Mouse (Mus musculus) neural tube, embryonic 11.5 days (tissue): ENCODE data around the gene Grn. TPM values are rescaled to one million over a fixed set of nuclear protein-coding genes. Genes with fewer than 3 reads are reported as not detected.
"Not testable (repeated sequence)": the region's sequence is repeated elsewhere in the genome, so short reads cannot be mapped to it uniquely, and the experiment has no call there.

Source experiments
- ATAC-seq: fragments of 200-750 bp; cut with Nextera tagmentation; 2 replicates; pipeline ENCODE4 v1.8.0; 2017; ENCODE audit warnings: moderate number of reproducible peaks, mild to moderate bottlenecking, moderate TSS enrichment, moderate library complexity; ENCODE audit not compliant: insufficient read depth, low FRiP score, low TSS enrichment
- DNase-seq: peaks from one replicate; pipeline ENCODE4 v3.0.0-alpha.2; 2015; ENCODE audit warnings: low spot score
- H3K27ac ChIP-seq: fragments of 300-500 bp; sonication (generic); 2 replicates; pipeline ENCODE4 v1.5.1; 2014; ENCODE audit warnings: low read depth, mild to moderate bottlenecking, low read length
- H3K27me3 ChIP-seq: fragments of 300-500 bp; sonication (generic); 2 replicates; pipeline ENCODE4 v1.6.1; 2014; ENCODE audit warnings: mild to moderate bottlenecking, low read length, mixed read lengths; ENCODE audit not compliant: control insufficient read depth, insufficient read depth
- H3K36me3 ChIP-seq: fragments of 300-500 bp; sonication (generic); 2 replicates; pipeline ENCODE4 v1.6.1; 2014; ENCODE audit warnings: mild to moderate bottlenecking, low read length, moderate library complexity, mixed read lengths; ENCODE audit not compliant: control insufficient read depth, insufficient read depth
- H3K4me1 ChIP-seq: fragments of 300-500 bp; sonication (generic); 2 replicates; pipeline ENCODE4 v1.6.1; 2014; ENCODE audit warnings: low read length, mixed read lengths; ENCODE audit not compliant: control insufficient read depth, insufficient read depth
- H3K4me2 ChIP-seq: fragments of 300-500 bp; sonication (generic); 2 replicates; pipeline ENCODE4 v1.6.1; 2014; ENCODE audit warnings: low read depth, mild to moderate bottlenecking, moderate library complexity
- H3K4me3 ChIP-seq: fragments of 300-500 bp; sonication (generic); 2 replicates; pipeline ENCODE4 v1.5.1; 2014; ENCODE audit warnings: low read depth, low read length
- H3K9ac ChIP-seq: fragments of 300-500 bp; sonication (generic); 2 replicates; pipeline ENCODE4 v1.6.1; 2014; ENCODE audit warnings: mild to moderate bottlenecking, low read length
- H3K9me3 ChIP-seq: fragments of 300-500 bp; sonication (generic); 2 replicates; pipeline ENCODE4 v1.6.1; 2016; ENCODE audit warnings: low read length; ENCODE audit not compliant: control insufficient read depth
- WGBS: fragments of 180-500 bp; shearing (Covaris S2); extraction: QIAGEN DNeasy Blood & Tissue Kit; methylation state at CpG from one replicate; pipeline ENCODE4 v1.1.7; 2014; 5-methylcytosine and 5-hydroxymethylcytosine counted together
- polyA plus RNA-seq: library from polyadenylated mRNA; unstranded; fragments of >200 nt; fragmentation: Nextera tagmentation; extraction: Ambion mirVana; gene quantifications from 2 replicates; pipeline ENCODE4 v1.2.1, GENCODE M21; 2014

The Grn gene
- polyA plus RNA-seq: 54.2 and 54.8 TPM in 2 replicates

DNA sequence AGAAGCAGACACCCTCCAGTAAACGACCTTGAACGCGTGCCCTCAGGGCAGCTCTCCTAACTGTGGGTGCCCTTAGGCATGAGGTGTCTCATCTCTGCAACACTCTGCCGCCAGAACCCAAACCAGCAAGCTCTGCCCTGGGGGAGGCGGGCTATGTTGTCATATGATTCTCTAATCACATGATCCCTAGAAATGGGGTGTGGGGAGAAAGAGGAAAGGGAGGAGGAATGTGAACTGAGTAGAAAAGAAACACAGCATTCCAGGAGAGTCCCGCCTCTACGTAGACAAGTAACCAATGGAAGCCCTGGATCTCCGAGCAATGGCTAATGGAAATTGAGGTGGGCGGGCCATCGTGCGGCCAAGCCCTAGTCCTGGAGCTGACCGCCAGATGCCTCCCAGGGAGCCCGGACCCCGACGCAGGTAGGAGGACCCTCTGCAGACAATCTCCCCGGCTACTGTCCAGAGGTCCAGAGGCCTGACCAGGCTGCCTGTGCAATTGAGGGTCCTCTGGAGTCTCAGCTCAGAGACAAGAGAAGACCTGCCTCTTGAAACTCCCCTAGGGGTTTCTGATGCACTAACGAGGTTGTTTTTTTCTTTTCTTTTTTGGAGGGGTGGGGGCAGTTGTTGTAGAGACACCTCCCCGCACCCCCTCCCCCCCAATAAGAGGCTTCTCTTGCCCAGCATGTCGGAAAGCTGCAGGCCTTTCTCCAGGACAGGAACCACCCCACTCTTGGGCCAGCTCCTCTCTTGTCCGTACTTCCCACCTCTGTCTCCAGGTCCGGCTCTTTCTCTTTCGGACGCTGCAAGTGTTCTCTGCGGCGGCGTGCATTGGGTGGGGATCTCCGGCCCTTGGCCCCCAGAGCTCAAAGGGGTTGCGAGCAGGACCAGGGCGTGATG lies at the start of gene Grn:
Grn (plus strand) TSS at position 195 of the 897 bp plus-strand sequence.
- ATAC-seq (peak; percentile 83), DNase-seq (peak; percentile 90)
- H3K4me3 ChIP-seq: peak within 1 kb of the TSS; percentile 55
- under 1% methylated on average over 28 of the region's 29 CpGs for WGBS
- peaks cover 5% of the 10 kb centered on the region for H3K36me3 ChIP-seq
- H3K9ac ChIP-seq: peak within 1 kb of the TSS; percentile 42
- peak within 1 kb of the TSS; percentile 35 for H3K27ac ChIP-seq
- H3K4me1 ChIP-seq: no peaks in the 10 kb centered on the region
- H3K4me2 ChIP-seq: peak within 1 kb of the TSS; percentile 99
- no peaks in the 10 kb centered on the region for H3K9me3 ChIP-seq
- H3K27me3 ChIP-seq: no peaks in the 10 kb centered on the region

DNA sequence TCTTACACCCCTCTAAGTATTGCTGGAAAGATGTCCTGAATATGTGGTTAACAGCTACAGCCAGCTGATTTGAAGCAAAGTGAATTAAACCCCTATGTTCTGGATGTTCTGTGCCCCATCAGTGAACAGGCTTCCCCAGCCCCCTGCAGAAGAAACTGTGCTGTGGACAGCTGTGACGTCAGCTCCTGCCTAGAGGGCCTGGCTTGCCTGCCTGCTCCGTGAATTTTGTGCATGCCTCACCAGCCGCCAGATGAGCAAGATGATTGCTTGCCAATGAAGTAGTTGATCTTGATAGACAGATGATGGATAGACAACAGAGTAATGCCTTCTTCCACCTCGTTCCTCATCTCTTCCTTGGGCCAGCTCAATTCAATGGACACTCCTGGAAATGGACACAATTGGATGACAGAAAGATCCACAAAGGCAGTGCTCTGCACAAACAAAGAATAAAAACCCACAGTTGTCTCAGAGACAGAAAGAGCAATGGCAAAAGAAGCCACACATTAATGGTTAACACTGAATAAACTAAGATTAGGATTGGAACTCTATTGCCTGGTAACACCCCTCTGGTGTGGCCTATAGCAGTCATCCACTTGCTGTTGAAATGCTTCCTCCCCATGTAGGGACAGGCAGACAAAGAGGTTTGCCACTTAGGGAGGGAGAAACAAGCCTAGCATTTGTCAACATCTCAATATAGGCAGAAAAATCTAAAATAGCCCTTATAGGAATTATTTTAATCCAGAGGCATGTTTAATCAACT lies 48.6 kb upstream of the Grn start:
- H3K27ac ChIP-seq: no peak overlapping the region
- no peaks in the 10 kb centered on the region for H3K36me3 ChIP-seq
- no peak overlapping the region for H3K9ac ChIP-seq
- H3K4me1 ChIP-seq: no peaks in the 10 kb centered on the region
- 55% methylated on average over 4 of the region's 4 CpGs for WGBS
- ATAC-seq (no peak), DNase-seq (no peak)
- no peak overlapping the region for H3K4me2 ChIP-seq
- no peak overlapping the region for H3K4me3 ChIP-seq
- H3K9me3 ChIP-seq: no peaks in the 10 kb centered on the region
- H3K27me3 ChIP-seq: no peaks in the 10 kb centered on the region

- DNase-seq (no peak), ATAC-seq (no peak)
- Histone ChIP-seq H3K36me3 (no peaks in the 10 kb centered on the region), H3K27ac (no peak overlapping the region), H3K4me1 (no peaks in the 10 kb centered on the region), H3K4me2 (no peak overlapping the region), H3K4me3 (no peak overlapping the region), H3K9me3 (no peaks in the 10 kb centered on the region), H3K9ac (no peak overlapping the region), H3K27me3 (no peaks in the 10 kb centered on the region)
- WGBS: 90% methylated on average over 3 of the region's 3 CpGs
Measured at GRCm38 (mm10) chr11:102382794-102383193, 47.3 kb upstream of the Grn start.

DNA sequence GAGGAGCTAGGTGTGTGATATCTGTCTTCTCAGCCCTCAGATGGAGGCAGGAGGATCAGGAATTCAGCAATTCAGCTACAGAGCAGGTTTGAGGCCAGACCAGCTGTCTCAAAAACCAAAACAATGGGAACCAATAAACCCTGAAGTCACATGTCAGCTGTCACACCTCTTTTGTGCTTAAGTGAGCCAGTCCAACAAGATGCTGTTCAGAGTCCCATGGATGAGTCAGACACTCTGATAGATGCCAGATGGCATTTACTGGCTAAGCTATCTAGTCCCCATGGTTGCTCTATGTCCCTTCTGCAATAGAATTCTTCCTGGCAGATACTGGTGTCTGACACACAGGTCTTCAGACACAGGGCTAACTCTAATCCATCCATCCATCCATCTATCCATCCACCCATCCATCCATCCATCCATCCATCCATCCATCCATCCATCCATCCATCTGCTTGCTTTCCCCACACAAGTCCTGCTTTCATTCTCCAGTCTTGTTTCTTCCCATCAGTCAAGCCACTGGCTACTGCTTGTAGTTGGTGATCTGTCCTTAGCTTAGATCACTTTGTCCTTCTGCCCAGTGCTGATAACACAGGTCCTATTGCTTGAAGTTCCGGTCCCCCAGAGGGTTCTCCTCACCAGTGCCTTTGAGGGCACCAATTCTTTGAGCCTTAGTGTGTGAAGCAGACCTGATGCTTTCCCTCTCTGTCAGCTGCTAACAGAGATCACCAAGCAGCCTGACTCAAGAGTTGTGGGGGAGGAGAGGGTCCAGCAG lies 46.6 kb upstream of the Grn start:
- Histone ChIP-seq H3K4me3 (no peak overlapping the region), H3K27me3 (no peaks in the 10 kb centered on the region), H3K27ac (no peak overlapping the region), H3K9ac (no peak overlapping the region), H3K36me3 (no peaks in the 10 kb centered on the region), H3K4me2 (no peak overlapping the region), H3K4me1 (no peaks in the 10 kb centered on the region), H3K9me3 (no peaks in the 10 kb centered on the region)
- no peak for DNase-seq
- ATAC-seq: no peak
- 87% methylated on average over 1 of the region's 1 CpGs for WGBS

DNA sequence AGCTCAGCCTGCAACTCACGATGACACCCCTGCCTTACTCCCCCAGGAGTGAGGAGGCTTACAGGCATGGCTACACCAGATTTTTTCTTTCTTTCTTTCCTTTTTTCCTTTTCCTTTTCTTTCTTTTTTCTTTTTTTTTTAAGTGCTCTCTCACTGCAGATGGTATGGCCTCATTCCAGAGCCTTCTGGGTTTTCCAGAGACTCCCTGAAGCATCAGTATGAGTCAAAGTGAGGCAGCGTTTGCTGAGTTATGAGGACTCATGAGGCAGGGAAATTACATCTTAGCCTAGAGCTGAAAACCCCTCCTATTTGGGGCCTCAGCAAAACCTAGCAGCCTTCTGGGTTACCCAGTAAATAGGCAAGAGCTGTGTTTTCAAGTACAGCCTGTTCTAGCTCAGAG lies 45.7 kb upstream of the Grn start:
- 86% methylated on average over 2 of the region's 2 CpGs for WGBS
- no peak overlapping the region for H3K27ac ChIP-seq
- no peak for ATAC-seq

GRCm38 (mm10) chr11:102385075-102385474 lies 45.0 kb upstream of the Grn start:
- H3K9ac ChIP-seq: no peak overlapping the region
- H3K36me3 ChIP-seq: no peaks in the 10 kb centered on the region
- no peak overlapping the region for H3K4me2 ChIP-seq
- H3K4me3 ChIP-seq: no peak overlapping the region
- ATAC-seq (no peak), DNase-seq (no peak)
- WGBS: 59% methylated on average over 3 of the region's 4 CpGs
- no peaks in the 10 kb centered on the region for H3K9me3 ChIP-seq
- no peak overlapping the region for H3K27ac ChIP-seq
- no peaks in the 10 kb centered on the region for H3K27me3 ChIP-seq
- H3K4me1 ChIP-seq: no peaks in the 10 kb centered on the region

More for the DNA sequence above, 45.7 kb upstream of the Grn start:
- Histone ChIP-seq H3K4me2 (no peak overlapping the region), H3K27me3 (no peaks in the 10 kb centered on the region), H3K36me3 (no peaks in the 10 kb centered on the region), H3K4me1 (no peaks in the 10 kb centered on the region), H3K4me3 (no peak overlapping the region), H3K9me3 (no peaks in the 10 kb centered on the region), H3K9ac (no peak overlapping the region)
- DNase-seq: no peak

DNA sequence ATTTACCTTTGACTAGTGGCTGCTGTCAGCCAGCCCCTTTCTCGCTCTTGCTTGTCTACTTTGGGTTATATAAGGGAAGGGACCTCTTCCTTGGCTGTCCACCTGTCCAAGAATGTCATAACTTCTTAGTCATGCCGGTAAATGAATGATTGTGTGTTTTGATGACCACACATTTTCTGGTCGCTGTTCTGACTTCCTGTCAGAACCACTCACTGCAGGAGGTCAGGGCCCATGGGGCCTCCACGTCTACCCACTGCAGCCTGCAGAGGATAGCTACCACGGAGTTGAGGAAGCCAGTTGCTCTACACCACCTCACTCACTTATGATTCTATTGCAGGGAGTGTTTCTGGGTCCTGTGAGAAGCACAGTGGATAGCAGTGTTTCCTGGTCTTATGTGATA lies 44.0 kb upstream of the Grn start:
- Histone ChIP-seq H3K9me3 (no peaks in the 10 kb centered on the region), H3K27me3 (no peaks in the 10 kb centered on the region), H3K4me2 (no peak overlapping the region), H3K27ac (no peak overlapping the region), H3K9ac (no peak overlapping the region), H3K4me1 (no peaks in the 10 kb centered on the region), H3K36me3 (no peaks in the 10 kb centered on the region), H3K4me3 (no peak overlapping the region)
- WGBS: 63% methylated on average over 5 of the region's 5 CpGs
- DNase-seq (no peak), ATAC-seq (no peak)

- H3K27me3 ChIP-seq, H3K9me3 ChIP-seq, H3K4me3 ChIP-seq, H3K4me2 ChIP-seq, DNase-seq, ATAC-seq, H3K36me3 ChIP-seq, H3K27ac ChIP-seq, H3K9ac ChIP-seq, H3K4me1 ChIP-seq: not testable (repeated sequence)
- WGBS: 94% methylated on average over 4 of the region's 5 CpGs
Measured at GRCm38 (mm10) chr11:102389436-102389835, 40.7 kb upstream of the Grn start.
